Mouse (Mus musculus): ENCODE measurements around the gene Rrp36. TPM values are rescaled to one million over a fixed set of nuclear protein-coding genes. Genes with fewer than 3 reads are reported as not detected.

The Rrp36 gene
- polyA plus RNA-seq, 1 experiment, result 2.6 TPM

GRCm38 (mm10) chr17:46617799-46618198 is 56.4 kb downstream of the Rrp36 start:
- TF ChIP-seq GATA1 (IDR thresholded peaks at IDR 0.05; ENCODE audit: low read length) (no peak), TAL1 (IDR thresholded peaks at IDR 0.05; ENCODE audit: low read length) (no peak)
- H3K27me3 ChIP-seq (ENCODE audit: control insufficient read depth), result peaks cover 2% of the 10 kb centered on the region; the same call in 1 of the 2 replicates
- H3K9me3 ChIP-seq (ENCODE audit: control insufficient read depth, low read length), result no peaks in the 10 kb centered on the region
- no peaks in the 10 kb centered on the region for H3K4me1 ChIP-seq (ENCODE audit: control insufficient read depth)
- no peaks in the 10 kb centered on the region for H3K36me3 ChIP-seq (ENCODE audit: control insufficient read depth)
- no peak overlapping the region for H3K4me3 ChIP-seq (replicated peaks)

Other genes with a start within 250 kb of the Rrp36 start
- gene Crip3, start 245.4 kb downstream of the Rrp36 start, polyA plus RNA-seq (2012), result not detected in 2 replicates
- gene Slc22a7, start 235.9 kb downstream of the Rrp36 start, polyA plus RNA-seq (2012), result not detected in 2 replicates
- gene Ttbk1, start 186.7 kb downstream of the Rrp36 start, polyA plus RNA-seq (2012), result 0.01 TPM in 2 replicates
- gene Dnph1, start 177.6 kb downstream of the Rrp36 start, polyA plus RNA-seq (2012), result 1.5 and 1.9 TPM in 2 replicates
- 0.01 and 0.09 TPM in 2 replicates for gene Cul9, start 128.0 kb downstream of the Rrp36 start, polyA plus RNA-seq (2012)
- gene Srf, start 118.2 kb downstream of the Rrp36 start, polyA plus RNA-seq (2012), result 5.1 and 6.1 TPM in 2 replicates
- 0.03 and 0.04 TPM in 2 replicates for gene Ptk7, start 44.8 kb downstream of the Rrp36 start, polyA plus RNA-seq (2012)
- gene Klc4, start 28.3 kb downstream of the Rrp36 start, polyA plus RNA-seq (2012), result 2.0 TPM in 2 replicates
- gene Mrpl2, start 28.1 kb downstream of the Rrp36 start, polyA plus RNA-seq (2012), result 34.1 and 35.9 TPM in 2 replicates
- 1.3 and 2.3 TPM in 2 replicates for gene Cul7, start 24.0 kb downstream of the Rrp36 start, polyA plus RNA-seq (2012)
- 13.0 and 13.9 TPM in 2 replicates for gene Mea1, start 4.4 kb upstream of the Rrp36 start, polyA plus RNA-seq (2012)
- gene Klhdc3, start 6.6 kb upstream of the Rrp36 start, polyA plus RNA-seq (2012), result 21.0 and 23.8 TPM in 2 replicates
- gene Ppp2r5d, start 30.8 kb upstream of the Rrp36 start, polyA plus RNA-seq (2012), result 7.4 and 7.5 TPM in 2 replicates
- 1.5 and 1.7 TPM in 2 replicates for gene Pex6, start 37.1 kb upstream of the Rrp36 start, polyA plus RNA-seq (2012)
- 0.05 TPM in 1 of 2 replicates, not detected in the other for gene Gnmt, start 54.8 kb upstream of the Rrp36 start, polyA plus RNA-seq (2012)
- gene Cnpy3, start 77.9 kb upstream of the Rrp36 start, polyA plus RNA-seq (2012), result 3.0 and 3.2 TPM in 2 replicates
- not detected in 2 replicates for gene Ptcra, start 89.4 kb upstream of the Rrp36 start, polyA plus RNA-seq (2012)
- 6.8 and 7.8 TPM in 2 replicates for gene 2310039H08Rik, start 98.3 kb upstream of the Rrp36 start, polyA plus RNA-seq (2012)
- 0.31 and 0.42 TPM in 2 replicates for gene Rpl7l1, start 108.3 kb upstream of the Rrp36 start, polyA plus RNA-seq (2012)
- 0.30 and 0.33 TPM in 2 replicates for gene Bicral, start 184.1 kb upstream of the Rrp36 start, polyA plus RNA-seq (2012)
- gene Tbcc, start 216.3 kb upstream of the Rrp36 start, polyA plus RNA-seq (2012), result 2.2 and 2.3 TPM in 2 replicates
- not detected in 2 replicates for gene Prph2, start 236.1 kb upstream of the Rrp36 start, polyA plus RNA-seq (2012)

Measured in erythroblast, embryonic 14.5 days (primary cell).